Mouse (Mus musculus) myocyte (in vitro differentiated cells): ENCODE data around the gene Ncs1.

Experiments used
- CEBPB ChIP-seq: IDR thresholded peaks from 2 replicates; pipeline ENCODE4 v1.6.1; 2011; ENCODE audit warnings: mild to moderate bottlenecking, moderate library complexity; ENCODE audit not compliant: poor library complexity, insufficient read depth, severe bottlenecking
- E2F4 ChIP-seq: IDR thresholded peaks from one replicate; pipeline ENCODE4 v1.6.1; 2011; ENCODE audit warnings: mild to moderate bottlenecking, control low read depth, moderate library complexity; ENCODE audit not compliant: insufficient read depth
- MAX ChIP-seq: IDR thresholded peaks from one replicate; pipeline ENCODE4 v1.6.1; 2011; ENCODE audit warnings: low read depth, mild to moderate bottlenecking, control low read depth
- MYOD1 ChIP-seq, 3 experiments: IDR thresholded peaks; one replicate each; pipeline ENCODE4 v1.6.1; 2011; ENCODE audit warnings: control low read depth in 2 of 3, low read depth in 2 of 3, mild to moderate bottlenecking in 2 of 3, moderate library complexity in 1 of 3; ENCODE audit not compliant: insufficient read length in 2 of 3, control insufficient read depth in 1 of 3
- MYOG ChIP-seq, 3 experiments: IDR thresholded peaks; one replicate each; pipeline ENCODE4 v1.6.1; 2011; ENCODE audit warnings: control low read depth in 2 of 3, low read depth in 2 of 3, mild to moderate bottlenecking in 2 of 3; ENCODE audit not compliant: insufficient read length in 2 of 3, control insufficient read depth in 1 of 3, insufficient read depth in 1 of 3
- POLR2A ChIP-seq: IDR thresholded peaks from one replicate; pipeline ENCODE4 v1.6.1; 2011; ENCODE audit warnings: low read depth, mild to moderate bottlenecking, control low read depth, moderate library complexity; ENCODE audit not compliant: insufficient read length
- POLR2AphosphoS2 ChIP-seq: IDR thresholded peaks from one replicate; pipeline ENCODE4 v1.6.1; 2011; ENCODE audit warnings: low read depth, control low read depth; ENCODE audit not compliant: insufficient read length
- REST ChIP-seq: IDR thresholded peaks from one replicate; pipeline ENCODE4 v1.6.1; 2011; ENCODE audit warnings: mild to moderate bottlenecking, control low read depth, moderate library complexity; ENCODE audit not compliant: insufficient read depth, insufficient read length
- SRF ChIP-seq: IDR thresholded peaks from one replicate; pipeline ENCODE4 v1.6.1; 2011; ENCODE audit warnings: low read depth; ENCODE audit not compliant: control insufficient read depth, insufficient read length
- TCF12 ChIP-seq: IDR thresholded peaks from one replicate; pipeline ENCODE4 v1.6.1; 2011; ENCODE audit warnings: mild to moderate bottlenecking, control low read depth; ENCODE audit not compliant: poor library complexity, insufficient read depth, severe bottlenecking
- TCF3 ChIP-seq: IDR thresholded peaks from one replicate; pipeline ENCODE4 v1.6.1; 2011; ENCODE audit warnings: low read depth, control low read depth; ENCODE audit not compliant: insufficient read length
- USF1 ChIP-seq: IDR thresholded peaks from one replicate; pipeline ENCODE4 v1.6.1; 2011; ENCODE audit warnings: low read depth, mild to moderate bottlenecking, control low read depth, moderate library complexity

DNA sequence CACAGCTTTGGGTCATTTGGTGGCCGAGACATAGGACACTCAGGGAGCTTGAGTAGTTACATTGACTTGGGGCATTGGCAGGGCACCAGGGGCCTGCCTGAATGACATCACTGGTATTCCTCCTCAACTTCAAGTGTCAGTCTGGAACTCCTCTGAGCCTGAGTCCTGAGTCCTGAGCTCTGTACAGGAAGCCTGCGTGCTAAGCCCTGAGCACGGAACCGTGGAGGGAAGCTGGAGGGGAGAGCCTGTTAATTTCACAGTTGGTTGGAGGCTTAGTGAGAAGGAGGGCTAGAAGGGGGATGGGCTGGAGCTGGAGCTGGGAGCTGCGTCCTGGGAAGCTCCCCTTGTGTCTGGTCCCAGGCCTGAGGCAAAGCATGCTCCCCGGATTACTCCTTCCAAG, 21.8 kb downstream of the Ncs1 start:
- no peak for TF ChIP-seq POLR2A
- no peak for TF ChIP-seq TCF12
- TF ChIP-seq USF1 = no peak
- no peak for TF ChIP-seq E2F4
- no peak for TF ChIP-seq CEBPB
- no peak for TF ChIP-seq POLR2AphosphoS2
- no peak for TF ChIP-seq SRF
- no peak for TF ChIP-seq MYOD1 (IDR thresholded peaks at IDR 0.05; ENCODE audit: control insufficient read depth in 1 of 3, insufficient read length in 2 of 3, low read depth in 2 of 3)
- no peak for TF ChIP-seq MYOG (IDR thresholded peaks at IDR 0.05; ENCODE audit: control insufficient read depth in 1 of 3, insufficient read depth in 1 of 3, insufficient read length in 2 of 3, low read depth in 2 of 3)
- TF ChIP-seq MAX = no peak
- TF ChIP-seq REST = no peak
- no peak for TF ChIP-seq TCF3
